Mouse (Mus musculus): ENCODE measurements around the gene Brsk2.

Brsk2 gene

GRCm38 (mm10) chr7:142025926-142026325 lies 76.4 kb downstream of the Brsk2 start:
- no peak for DNase-seq (ENCODE audit: low read depth, low spot score)

- DNase-seq (ENCODE audit: low read depth, low spot score), result no peak
These were observed 80.5 kb downstream of the Brsk2 start for GRCm38 (mm10) chr7:142030073-142030472.

GRCm38 (mm10) chr7:142034198-142034597 lies 84.6 kb downstream of the Brsk2 start:
- no peak for DNase-seq (ENCODE audit: low read depth, low spot score)

- no peak for DNase-seq (ENCODE audit: low read depth, low spot score)
These were observed 85.7 kb downstream of the Brsk2 start for GRCm38 (mm10) chr7:142035048-142035811.

GRCm38 (mm10) chr7:142037553-142038170 lies 88.1 kb downstream of the Brsk2 start:
- peak; percentile 10 for DNase-seq (ENCODE audit: low read depth, low spot score)

GRCm38 (mm10) chr7:142040756-142041155 lies 91.2 kb downstream of the Brsk2 start:
- DNase-seq (ENCODE audit: low read depth, low spot score), result no peak

GRCm38 (mm10) chr7:142045344-142045743 lies 95.8 kb downstream of the Brsk2 start:
- DNase-seq (ENCODE audit: low read depth, low spot score), result no peak

- DNase-seq (ENCODE audit: low read depth, low spot score), result no peak
These were observed 96.4 kb downstream of the Brsk2 start for GRCm38 (mm10) chr7:142045932-142046331.

GRCm38 (mm10) chr7:142050536-142050935 lies 101.0 kb downstream of the Brsk2 start:
- no peak for DNase-seq (ENCODE audit: low read depth, low spot score)

Data from telencephalon, adult 2 months (tissue).